Mouse (Mus musculus) thymus, postnatal 25 days (tissue): ENCODE measurements around the gene Kmt2e.
A peak's percentile ranks its signal among the peaks of the same experiment; 100 is the strongest.

Source experiments
- DNase-seq: peaks from one replicate; pipeline ENCODE4 v3.0.0; 2022

Kmt2e gene

GRCm38 (mm10) chr5:23410718-23411101, 23.5 kb upstream of the Kmt2e start:
- DNase-seq = no peak

GRCm38 (mm10) chr5:23411640-23412039, 22.6 kb upstream of the Kmt2e start:
- DNase-seq = no peak

GRCm38 (mm10) chr5:23412247-23412948, 21.8 kb upstream of the Kmt2e start:
- no peak for DNase-seq

GRCm38 (mm10) chr5:23413058-23413457, 21.2 kb upstream of the Kmt2e start:
- no peak for DNase-seq

GRCm38 (mm10) chr5:23413575-23414470, 20.4 kb upstream of the Kmt2e start:
- no peak for DNase-seq

GRCm38 (mm10) chr5:23414490-23415126, 19.6 kb upstream of the Kmt2e start:
- DNase-seq = no peak

- DNase-seq = peak; percentile 37
Observed at GRCm38 (mm10) chr5:23415571-23416285, 18.5 kb upstream of the Kmt2e start.

GRCm38 (mm10) chr5:23416286-23416643, 18.0 kb upstream of the Kmt2e start:
- DNase-seq = no peak

GRCm38 (mm10) chr5:23417716-23418115, 16.5 kb upstream of the Kmt2e start:
- no peak for DNase-seq

- DNase-seq = peak; percentile 91
Observed at GRCm38 (mm10) chr5:23418147-23418781, 16.0 kb upstream of the Kmt2e start.

- no peak for DNase-seq
Observed at GRCm38 (mm10) chr5:23418797-23419595, 15.2 kb upstream of the Kmt2e start.

GRCm38 (mm10) chr5:23419616-23420170, 14.5 kb upstream of the Kmt2e start:
- no peak for DNase-seq

- DNase-seq = no peak
Observed at GRCm38 (mm10) chr5:23420410-23420809, 13.8 kb upstream of the Kmt2e start.

GRCm38 (mm10) chr5:23421440-23421839, 12.8 kb upstream of the Kmt2e start:
- DNase-seq = no peak

GRCm38 (mm10) chr5:23423036-23423435, 11.2 kb upstream of the Kmt2e start:
- no peak for DNase-seq

GRCm38 (mm10) chr5:23427501-23427900, 6.7 kb upstream of the Kmt2e start:
- DNase-seq = no peak

- no peak for DNase-seq
Observed at GRCm38 (mm10) chr5:23431070-23431864, 3.0 kb upstream of the Kmt2e start.

GRCm38 (mm10) chr5:23431948-23432707, 2.1 kb upstream of the Kmt2e start:
- no peak for DNase-seq
